Mouse (Mus musculus) ovary, adult 10 weeks (tissue): ENCODE results near the gene Slc16a5. TPM values are rescaled to one million over a fixed set of nuclear protein-coding genes. Genes with fewer than 3 reads are reported as not detected.

Source experiments
- polyA plus RNA-seq: library from polyadenylated mRNA; stranded (reverse); fragments of 350-450 nt; fragmentation: Illumina TruSeq; extraction: RNeasy Lipid Tissue Mini Kit (QIAGEN cat#74804); gene quantifications from one replicate; pipeline ENCODE4 v1.2.3, GENCODE M21; 2014

Slc16a5 gene
- not detected for polyA plus RNA-seq

DNA sequence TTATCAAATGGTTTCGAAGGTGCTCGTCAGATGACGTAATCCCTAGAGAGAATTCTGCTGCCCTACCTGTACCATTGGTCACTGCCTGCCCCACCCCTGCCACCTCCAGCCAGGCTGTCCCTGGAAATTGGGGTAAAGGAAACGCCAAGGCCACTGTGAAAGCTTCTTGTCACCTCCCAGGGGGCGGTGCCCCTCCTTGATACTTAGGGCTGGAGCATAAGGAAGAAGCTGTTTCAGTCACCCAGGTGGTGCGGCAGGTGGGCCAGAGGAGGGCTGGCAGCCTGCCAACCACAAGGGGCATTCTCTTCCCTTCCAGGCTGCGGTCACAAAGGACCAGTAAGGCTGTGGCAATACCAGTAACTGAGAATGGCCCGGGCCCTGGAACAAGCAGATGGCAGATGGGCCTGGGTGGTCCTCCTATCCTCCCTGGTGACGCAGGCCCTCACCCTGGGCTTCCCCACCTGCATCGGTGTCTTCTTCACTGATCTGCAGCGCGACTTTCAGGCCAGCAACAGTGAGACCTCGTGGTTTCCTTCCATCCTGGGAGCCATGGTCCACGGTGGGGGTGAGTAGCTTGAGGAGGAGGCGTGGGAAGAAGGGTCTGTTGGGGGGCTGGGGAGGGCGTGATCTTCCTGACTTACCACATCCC lies at the start of gene Slc16a5:
TSS of gene Slc16a5 (plus strand) at position 232 of the 649 bp plus-strand sequence.

DNA sequence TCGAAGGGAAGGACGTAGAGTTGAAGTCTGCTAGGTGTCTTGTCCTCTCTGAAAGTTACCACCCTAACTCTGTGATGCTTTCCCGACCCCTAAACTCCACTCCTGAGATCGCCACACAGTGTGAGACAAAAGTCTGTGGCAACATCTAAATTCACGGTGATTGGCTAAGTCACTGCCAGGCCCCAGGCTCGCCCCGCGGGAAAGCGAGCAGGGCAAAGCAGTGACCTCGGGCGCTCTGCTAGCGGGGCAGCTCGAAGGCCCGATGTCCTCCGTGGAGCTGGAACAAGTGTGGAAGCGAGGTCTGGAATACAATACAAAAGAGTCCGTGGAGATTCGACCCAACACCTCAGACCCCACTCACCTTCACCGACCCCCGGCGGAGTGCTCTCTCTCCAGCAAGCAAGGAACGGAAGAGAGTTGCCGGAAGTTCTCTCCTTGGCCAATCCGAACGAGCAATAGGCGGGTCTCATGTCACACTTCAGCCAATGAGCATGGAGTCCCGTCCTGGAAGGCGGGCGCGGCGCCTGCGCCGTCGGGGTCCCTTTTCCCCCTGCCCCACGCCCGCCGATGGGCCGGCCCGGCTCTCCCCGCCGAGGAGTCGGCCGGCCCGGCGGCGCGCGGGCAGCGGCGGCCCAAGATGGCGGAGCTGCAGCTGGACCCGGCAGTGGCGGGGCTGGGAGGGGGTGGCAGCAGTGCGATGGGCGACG lies 42.6 kb upstream of the Slc16a5 start, which contains the start of the genes Atp5h and Kctd2:
TSS of gene Atp5h (minus strand) at position 432 of the 707 bp plus-strand sequence.
TSS of gene Kctd2 (plus strand) at position 598 of the 707 bp plus-strand sequence.

DNA sequence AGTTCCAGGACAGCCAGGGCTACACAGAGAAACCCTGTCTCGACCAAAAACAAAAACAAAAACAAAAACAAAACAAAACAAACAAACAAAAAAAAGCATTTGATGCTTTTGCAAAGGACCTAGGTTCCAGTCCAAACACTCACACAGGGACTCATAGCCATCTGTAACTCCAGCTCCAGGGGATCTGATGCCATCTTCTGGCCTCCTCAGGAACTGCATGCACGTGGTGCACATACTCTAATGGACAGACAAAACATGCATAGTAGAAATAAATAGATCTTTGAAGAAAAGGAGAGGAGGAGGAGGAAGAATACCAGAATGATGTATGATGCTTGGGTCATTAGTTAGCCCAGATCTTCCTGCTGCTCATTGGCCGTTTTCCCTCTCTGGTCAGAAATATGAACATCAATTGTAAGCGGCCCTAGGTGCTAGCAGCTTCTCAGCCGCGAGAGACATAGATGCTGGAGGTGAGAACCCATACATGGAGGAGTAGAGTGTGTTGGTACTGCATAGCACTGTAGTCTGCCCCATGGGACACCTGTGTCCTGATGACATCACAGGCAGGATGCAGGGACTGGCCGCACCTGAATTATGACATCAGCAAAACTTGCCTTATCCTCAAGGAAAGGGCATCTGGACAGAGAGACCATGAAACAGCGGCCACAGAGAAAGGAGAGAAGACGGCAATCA lies 22.2 kb upstream of the Slc16a5 start, which contains the start of gene Trim80:
TSS of gene Trim80 (plus strand) at position 640 of the 690 bp plus-strand sequence.

DNA sequence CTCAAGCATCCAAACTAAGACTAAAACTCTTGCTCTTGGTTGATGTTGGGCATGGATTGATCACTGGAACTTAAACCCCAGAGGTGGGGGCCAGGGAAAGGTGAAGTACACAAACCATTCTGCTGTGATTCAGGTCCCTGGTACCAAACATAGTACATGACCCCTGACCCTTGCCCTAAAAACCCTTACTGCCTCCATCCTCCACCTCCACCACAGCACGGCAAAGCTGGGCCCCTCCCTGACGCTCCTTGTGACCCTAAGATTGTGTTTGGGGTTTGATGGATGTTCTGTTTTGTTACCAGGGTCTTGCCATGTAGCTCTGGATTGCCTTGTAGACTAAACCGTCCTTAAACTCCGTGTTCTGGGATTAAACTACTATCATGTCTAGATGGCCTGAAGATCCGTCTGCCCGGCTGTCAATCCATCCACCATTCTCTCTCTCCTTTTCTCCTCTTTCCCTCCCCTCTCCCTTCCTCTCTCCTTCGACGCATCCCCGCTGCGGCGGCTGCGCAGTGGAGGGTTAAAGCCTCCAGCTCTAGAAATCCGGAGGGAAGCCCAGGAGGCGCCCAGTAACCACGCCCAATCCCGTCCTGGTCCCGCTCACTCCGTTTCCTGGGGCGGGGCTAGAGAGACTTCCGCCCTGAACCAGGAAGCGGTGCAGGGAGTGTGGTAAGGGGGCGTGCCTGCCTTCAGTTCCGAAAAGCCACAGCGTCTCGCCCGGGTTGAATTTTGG lies 12.9 kb downstream of the Slc16a5 start, which contains the start of gene Armc7:
TSS of gene Armc7 (plus strand) at position 643 of the 733 bp plus-strand sequence.

DNA sequence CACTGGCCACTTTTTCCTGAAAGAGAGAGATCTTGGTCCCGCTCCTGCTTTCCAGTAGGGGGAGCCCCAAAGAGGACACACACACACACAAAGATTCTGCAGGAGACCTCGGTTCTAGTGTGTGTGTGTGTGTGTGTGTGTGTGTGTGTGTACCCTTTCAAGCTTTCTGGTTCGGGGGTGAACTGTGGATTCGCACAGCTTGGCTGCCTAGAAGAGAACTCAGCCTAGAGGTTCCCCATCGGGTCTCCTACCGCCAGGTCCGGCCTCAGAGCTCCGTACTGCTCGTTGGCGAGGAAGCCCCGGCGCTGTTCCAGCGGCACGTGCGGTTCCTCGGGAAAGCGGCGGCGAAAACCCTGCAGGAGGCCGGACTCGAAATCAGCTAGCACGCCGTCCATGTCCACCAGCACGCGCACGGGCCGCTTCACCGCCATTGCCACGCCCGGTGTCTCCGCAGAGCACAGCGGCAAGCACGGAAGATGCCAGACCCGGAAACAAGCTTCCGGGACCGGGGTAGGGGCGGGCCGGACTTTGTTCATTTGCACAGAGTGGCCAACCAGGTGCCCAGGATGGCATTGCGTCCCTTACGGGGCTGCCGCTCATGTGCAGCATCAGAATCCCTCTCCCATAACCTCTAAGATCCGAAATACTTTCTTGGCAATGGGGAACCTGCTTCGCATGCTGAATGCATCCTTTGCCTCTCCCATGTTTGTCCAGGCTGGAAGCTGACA lies 29.2 kb downstream of the Slc16a5 start, which contains the start of gene Nt5c:
TSS of gene Nt5c (minus strand) at position 507 of the 728 bp plus-strand sequence.

DNA sequence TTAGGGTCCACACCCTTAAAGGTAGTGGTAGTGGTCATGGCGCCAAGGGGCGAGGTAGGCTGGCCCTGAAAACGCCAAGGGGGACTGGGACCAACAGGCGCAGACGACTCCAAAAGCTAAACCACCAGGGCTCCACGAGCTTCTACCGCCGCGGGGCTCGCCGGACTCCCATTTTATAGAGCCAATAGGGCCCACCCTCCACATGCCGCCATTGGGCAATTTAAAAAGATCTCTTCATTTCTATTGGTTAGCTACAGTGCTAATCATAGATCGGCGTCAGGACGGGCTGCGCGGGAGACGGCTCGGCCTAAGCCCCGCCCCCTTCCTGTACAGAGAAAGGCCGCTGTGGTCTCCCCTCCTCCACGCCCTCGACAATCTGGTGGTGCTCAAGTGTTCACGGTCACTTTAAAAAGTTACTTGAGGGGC lies 52.0 kb downstream of the Slc16a5 start, which contains the start of gene Jpt1:
TSS of gene Jpt1 (minus strand) at position 150 of the 426 bp plus-strand sequence.

Other genes starting within 250 kb of the Slc16a5 start
- gene Grin2c, start 195.2 kb upstream of the Slc16a5 start, polyA plus RNA-seq: not detected
- 11.9 TPM for gene Fdxr, start 185.4 kb upstream of the Slc16a5 start, polyA plus RNA-seq
- 13.5 TPM for gene Fads6, start 164.8 kb upstream of the Slc16a5 start, polyA plus RNA-seq
- not detected for gene Otop2, start 155.3 kb upstream of the Slc16a5 start, polyA plus RNA-seq
- gene Ush1g, start 140.4 kb upstream of the Slc16a5 start, polyA plus RNA-seq: 0.60 TPM
- gene Otop3, start 127.7 kb upstream of the Slc16a5 start, polyA plus RNA-seq: not detected
- gene Hid1, start 94.7 kb upstream of the Slc16a5 start, polyA plus RNA-seq: 1.3 TPM
- gene Cdr2l, start 80.6 kb upstream of the Slc16a5 start, polyA plus RNA-seq: 0.46 TPM
- 5.3 TPM for gene Mrpl58, start 58.7 kb upstream of the Slc16a5 start, polyA plus RNA-seq
- 364 TPM for gene Atp5h, start 42.5 kb upstream of the Slc16a5 start, polyA plus RNA-seq
- 21.3 TPM for gene Kctd2, start 42.3 kb upstream of the Slc16a5 start, polyA plus RNA-seq
- not detected for gene Trim80, start 21.9 kb upstream of the Slc16a5 start, polyA plus RNA-seq
- gene Armc7, start 13.2 kb downstream of the Slc16a5 start, polyA plus RNA-seq: 0.86 TPM
- gene Nt5c, start 29.4 kb downstream of the Slc16a5 start, polyA plus RNA-seq: 0.63 TPM
- gene Jpt1, start 51.9 kb downstream of the Slc16a5 start, polyA plus RNA-seq: 20.2 TPM
- gene Sumo2, start 73.8 kb downstream of the Slc16a5 start, polyA plus RNA-seq: 2,747 TPM
- gene Nup85, start 102.0 kb downstream of the Slc16a5 start, polyA plus RNA-seq: 46.6 TPM
- gene Mrps7, start 141.5 kb downstream of the Slc16a5 start, polyA plus RNA-seq: 3.8 TPM
- gene Gga3, start 141.6 kb downstream of the Slc16a5 start, polyA plus RNA-seq: 4.0 TPM
- 13.5 TPM for gene Mif4gd, start 150.5 kb downstream of the Slc16a5 start, polyA plus RNA-seq
- gene Slc25a19, start 165.8 kb downstream of the Slc16a5 start, polyA plus RNA-seq: 2.7 TPM
- gene Grb2, start 246.1 kb downstream of the Slc16a5 start, polyA plus RNA-seq: 115 TPM